Mouse (Mus musculus) macrophage (primary cell): Measurements from ENCODE around the gene Tle6. TPM values are rescaled to one million over a fixed set of nuclear protein-coding genes. Genes with fewer than 3 reads are reported as not detected.
A peak's percentile ranks its signal among the peaks of the same experiment; 100 is the strongest.

ENCODE experiments used
- H3K27ac ChIP-seq: fragments of 350-480 bp; formaldehyde crosslinking; 2 replicates; pipeline ENCODE4 v1.9.0; 2021
- H3K36me3 ChIP-seq: fragments of 350-480 bp; formaldehyde crosslinking; 2 replicates; pipeline ENCODE4 v1.9.0; 2021; ENCODE audit errors: inconsistent target
- H3K4me3 ChIP-seq: fragments of 350-480 bp; formaldehyde crosslinking; 2 replicates; pipeline ENCODE4 v1.9.0; 2021; ENCODE audit errors: inconsistent target
- H3K79me2 ChIP-seq: fragments of 350-480 bp; formaldehyde crosslinking; 2 replicates; pipeline ENCODE4 v1.9.0; 2021; ENCODE audit errors: inconsistent target
- WGBS: methylation state at CpG from one replicate; pipeline ENCODE4 v1.1.7; 2026; ENCODE audit warnings: inconsistent platforms; ENCODE audit not compliant: missing documents; 5-methylcytosine and 5-hydroxymethylcytosine counted together
- polyA plus RNA-seq: library from polyadenylated mRNA; stranded (reverse); fragments of 250-400 nt; gene quantifications from 3 replicates; pipeline ENCODE4 v1.2.4, GENCODE M21; 2018; ENCODE audit warnings: inconsistent platforms

The Tle6 gene
- polyA plus RNA-seq, 1 experiment from 2014 or later = 17.4 TPM

GRCm38 (mm10) chr10:81633253-81634099, 32.6 kb upstream of the Tle6 start:
- WGBS = 9% methylated on average over 37 of the region's 37 CpGs
- Histone ChIP-seq H3K27ac (no peak overlapping the region), H3K79me2 (no peaks in the 10 kb centered on the region), H3K4me3 (peak overlapping the region; percentile 22; the same call in 1 of the 2 replicates), H3K36me3 (no peaks in the 10 kb centered on the region)

- peaks cover 8% of the 10 kb centered on the region; the same call in 1 of the 2 replicates for H3K79me2 ChIP-seq
- H3K27ac ChIP-seq = peak within 1 kb of the TSS; percentile 93
- H3K36me3 ChIP-seq = no peaks in the 10 kb centered on the region; the same call in 1 of the 2 replicates
- peak within 1 kb of the TSS; percentile 81 for H3K4me3 ChIP-seq
- WGBS = 93% methylated on average over 16 of the region's 16 CpGs
Measured at GRCm38 (mm10) chr10:81628390-81628789, 27.5 kb upstream of the Tle6 start, which contains the start of gene Ankrd24. Ankrd24 (plus strand) TSS chr10:81628540.

- no peaks in the 10 kb centered on the region; the same call in 1 of the 2 replicates for H3K36me3 ChIP-seq
- H3K4me3 ChIP-seq = peak overlapping the region; percentile 81
- peaks cover 8% of the 10 kb centered on the region; the same call in 1 of the 2 replicates for H3K79me2 ChIP-seq
- peak overlapping the region; percentile 93 for H3K27ac ChIP-seq
- 27% methylated on average over 7 of the region's 7 CpGs for WGBS
Measured at GRCm38 (mm10) chr10:81627836-81628220, 27.0 kb upstream of the Tle6 start.

- Histone ChIP-seq H3K79me2 (peaks cover 8% of the 10 kb centered on the region; the same call in 1 of the 2 replicates), H3K36me3 (no peaks in the 10 kb centered on the region; the same call in 1 of the 2 replicates), H3K4me3 (peak within 1 kb of the TSS; percentile 81), H3K27ac (peak within 1 kb of the TSS; percentile 93)
- 5% methylated on average over 40 of the region's 40 CpGs for WGBS
Measured at GRCm38 (mm10) chr10:81626994-81627835, 26.3 kb upstream of the Tle6 start, which contains the start of gene Sirt6. Sirt6 (minus strand) TSS chr10:81627797.

- Histone ChIP-seq H3K4me3 (peak overlapping the region; percentile 81), H3K27ac (peak overlapping the region; percentile 93), H3K36me3 (no peaks in the 10 kb centered on the region; the same call in 1 of the 2 replicates), H3K79me2 (peaks cover 8% of the 10 kb centered on the region; the same call in 1 of the 2 replicates)
- 91% methylated on average over 22 of the region's 22 CpGs for WGBS
Measured at GRCm38 (mm10) chr10:81626101-81626993, 25.5 kb upstream of the Tle6 start.

- Histone ChIP-seq H3K36me3 (no peaks in the 10 kb centered on the region; the same call in 1 of the 2 replicates), H3K79me2 (peaks cover 8% of the 10 kb centered on the region; the same call in 1 of the 2 replicates), H3K4me3 (no peak overlapping the region), H3K27ac (no peak overlapping the region)
- 91% methylated on average over 8 of the region's 8 CpGs for WGBS
Measured at GRCm38 (mm10) chr10:81623441-81623840, 22.6 kb upstream of the Tle6 start.

GRCm38 (mm10) chr10:81620786-81621185, 19.9 kb upstream of the Tle6 start:
- WGBS = 80% methylated on average over 9 of the region's 9 CpGs
- Histone ChIP-seq H3K79me2 (no peaks in the 10 kb centered on the region), H3K27ac (no peak overlapping the region), H3K4me3 (no peak overlapping the region), H3K36me3 (no peaks in the 10 kb centered on the region; the same call in 1 of the 2 replicates)

GRCm38 (mm10) chr10:81619976-81620375, 19.1 kb upstream of the Tle6 start:
- H3K4me3 ChIP-seq = no peak overlapping the region
- H3K36me3 ChIP-seq = no peaks in the 10 kb centered on the region; the same call in 1 of the 2 replicates
- no peaks in the 10 kb centered on the region for H3K79me2 ChIP-seq
- H3K27ac ChIP-seq = no peak overlapping the region
- 61% methylated on average over 5 of the region's 5 CpGs for WGBS

GRCm38 (mm10) chr10:81615486-81615885, 14.6 kb upstream of the Tle6 start:
- H3K79me2 ChIP-seq = no peaks in the 10 kb centered on the region
- H3K36me3 ChIP-seq = no peaks in the 10 kb centered on the region
- WGBS = 89% methylated on average over 6 of the region's 6 CpGs
- no peak overlapping the region for H3K4me3 ChIP-seq
- H3K27ac ChIP-seq = no peak overlapping the region

GRCm38 (mm10) chr10:81612779-81613178, 11.9 kb upstream of the Tle6 start:
- Histone ChIP-seq H3K36me3 (no peaks in the 10 kb centered on the region), H3K27ac (peak overlapping the region; percentile 35), H3K79me2 (no peaks in the 10 kb centered on the region), H3K4me3 (no peak overlapping the region)
- WGBS = 65% methylated on average over 3 of the region's 3 CpGs

- Histone ChIP-seq H3K27ac (no peak overlapping the region), H3K4me3 (no peak overlapping the region), H3K79me2 (no peaks in the 10 kb centered on the region), H3K36me3 (no peaks in the 10 kb centered on the region)
- WGBS = 88% methylated on average over 1 of the region's 1 CpGs
Measured at GRCm38 (mm10) chr10:81608308-81608707, 7.4 kb upstream of the Tle6 start.

- WGBS = 2% methylated on average over 39 of the region's 39 CpGs
Measured at GRCm38 (mm10) chr10:81605974-81606751, 5.3 kb upstream of the Tle6 start, which contains the start of gene BC025920. BC025920 (plus strand) TSS chr10:81606270.

GRCm38 (mm10) chr10:81605666-81605973, 4.7 kb upstream of the Tle6 start:
- Histone ChIP-seq H3K79me2 (no peaks in the 10 kb centered on the region), H3K27ac (peak overlapping the region; percentile 82), H3K4me3 (peak overlapping the region; percentile 61), H3K36me3 (no peaks in the 10 kb centered on the region)
- WGBS = 4% methylated on average over 14 of the region's 14 CpGs

More at GRCm38 (mm10) chr10:81605974-81606751, 5.3 kb upstream of the Tle6 start, which contains the start of gene BC025920:
- H3K36me3 ChIP-seq = no peaks in the 10 kb centered on the region
- H3K4me3 ChIP-seq = peak within 1 kb of the TSS; percentile 61
- no peaks in the 10 kb centered on the region for H3K79me2 ChIP-seq
- peak within 1 kb of the TSS; percentile 82 for H3K27ac ChIP-seq
